Mouse (Mus musculus): ENCODE data around the gene Map9.

- TF ChIP-seq CTCF (IDR thresholded peaks at IDR 0.05; ENCODE audit: insufficient read depth, low read depth, low read length): no peak
- no peak for TF ChIP-seq POLR2A (IDR thresholded peaks at IDR 0.05; ENCODE audit: insufficient read depth, low read depth, low read length)
Measured at GRCm38 (mm10) chr3:82370439-82371011, 12.7 kb downstream of the Map9 start.

All from olfactory bulb, adult 2 months (tissue).